Mouse (Mus musculus): ENCODE data around the gene Kpna1. TPM values are rescaled to one million over a fixed set of nuclear protein-coding genes. Genes with fewer than 3 reads are reported as not detected.
A peak's percentile ranks its signal among the peaks of the same experiment; 100 is the strongest.

Gene Kpna1
- polyA plus RNA-seq, 1 experiment from 2014 or later = 46.0 TPM

GRCm38 (mm10) chr16:35974021-35974420, 4.5 kb upstream of the Kpna1 start:
- Histone ChIP-seq H3K4me1 (ENCODE audit: control insufficient read depth in 2 of 2, insufficient read depth in 2 of 2, low read length in 2 of 2) (no peaks in the 10 kb centered on the region), H3K4me3 (ENCODE audit: control insufficient read depth in 1 of 2, insufficient read depth in 1 of 2, low read depth in 1 of 2, low read length in 2 of 2) (no peak overlapping the region), H3K4me2 (ENCODE audit: low read length) (no peak overlapping the region), H3K9me3 (ENCODE audit: control insufficient read depth, low read length) (no peaks in the 10 kb centered on the region), H3K27me3 (ENCODE audit: control insufficient read depth, insufficient read depth, low read length) (no peaks in the 10 kb centered on the region), H3K9ac (ENCODE audit: low read length) (no peak overlapping the region), H3K27ac (replicated peaks in 1 of 2; ENCODE audit: control insufficient read depth in 1 of 2, insufficient read depth in 1 of 2, low read depth in 2 of 2, low read length in 2 of 2) (no peak overlapping the region), H3K36me3 (ENCODE audit: control insufficient read depth, insufficient read depth, low read length) (peaks cover 31% of the 10 kb centered on the region)
- WGBS = 51% methylated on average over 1 of the region's 1 CpGs
- no peak for ATAC-seq (ENCODE audit: insufficient number of reproducible peaks, insufficient read depth, low FRiP score, low read depth)

DNA sequence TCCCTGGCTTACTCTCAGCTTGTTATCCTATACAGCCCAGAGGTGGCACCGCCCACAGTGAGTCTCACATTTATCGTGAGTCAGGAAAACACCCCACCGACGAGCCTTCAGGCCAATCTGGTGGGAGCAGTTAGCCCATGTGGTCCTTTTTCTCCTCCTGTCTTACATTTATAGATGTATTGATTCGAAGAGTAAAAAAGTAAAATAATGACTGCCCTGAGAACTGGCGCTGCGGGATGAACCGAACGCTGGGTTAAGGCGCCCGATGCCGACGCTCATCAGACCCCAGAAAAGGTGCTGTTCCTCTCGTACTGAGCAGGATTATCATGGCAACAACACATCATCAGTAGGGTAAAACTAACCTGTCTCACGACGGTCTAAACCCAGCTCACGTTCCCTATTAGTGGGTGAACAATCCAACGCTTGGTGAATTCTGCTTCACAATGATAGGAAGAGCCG, 2.8 kb downstream of the Kpna1 start:
- no peaks in the 10 kb centered on the region for H3K9me3 ChIP-seq (ENCODE audit: control insufficient read depth, low read length)
- no peak overlapping the region for H3K27ac ChIP-seq (replicated peaks in 1 of 2; ENCODE audit: control insufficient read depth in 1 of 2, insufficient read depth in 1 of 2, low read depth in 2 of 2, low read length in 2 of 2)
- no peak overlapping the region for H3K4me3 ChIP-seq (ENCODE audit: control insufficient read depth in 1 of 2, insufficient read depth in 1 of 2, low read depth in 1 of 2, low read length in 2 of 2)
- peak; percentile 98 for ATAC-seq (ENCODE audit: insufficient number of reproducible peaks, insufficient read depth, low FRiP score, low read depth)
- H3K4me1 ChIP-seq (ENCODE audit: control insufficient read depth in 2 of 2, insufficient read depth in 2 of 2, low read length in 2 of 2) = peaks cover 0 to 7% of the 10 kb centered on the region in 2 experiments; a peak in 1 of 4 replicates
- H3K9ac ChIP-seq (ENCODE audit: low read length) = no peak overlapping the region
- no peaks in the 10 kb centered on the region for H3K27me3 ChIP-seq (ENCODE audit: control insufficient read depth, insufficient read depth, low read length)
- no peak overlapping the region for H3K4me2 ChIP-seq (ENCODE audit: low read length)
- no peaks in the 10 kb centered on the region for H3K36me3 ChIP-seq (ENCODE audit: control insufficient read depth, insufficient read depth, low read length)
- WGBS = 43% methylated on average over 19 of the region's 19 CpGs

GRCm38 (mm10) chr16:35982506-35982901, 4.0 kb downstream of the Kpna1 start:
- 6% methylated on average over 15 of the region's 15 CpGs for WGBS
- peak overlapping the region; percentile 90 to 94; a peak in 3 of 4 replicates for H3K4me3 ChIP-seq (ENCODE audit: control insufficient read depth in 1 of 2, insufficient read depth in 1 of 2, low read depth in 1 of 2, low read length in 2 of 2)
- peak overlapping the region; percentile 97 for H3K9ac ChIP-seq (ENCODE audit: low read length)
- H3K27ac ChIP-seq (replicated peaks in 1 of 2; ENCODE audit: control insufficient read depth in 1 of 2, insufficient read depth in 1 of 2, low read depth in 2 of 2, low read length in 2 of 2) = peak overlapping the region; percentile 31 to 100; a peak in 2 of 4 replicates
- ATAC-seq (ENCODE audit: insufficient number of reproducible peaks, insufficient read depth, low FRiP score, low read depth) = no peak
- H3K4me2 ChIP-seq (ENCODE audit: low read length) = peak overlapping the region; percentile 78
- no peaks in the 10 kb centered on the region for H3K27me3 ChIP-seq (ENCODE audit: control insufficient read depth, insufficient read depth, low read length)
- H3K4me1 ChIP-seq (ENCODE audit: control insufficient read depth in 2 of 2, insufficient read depth in 2 of 2, low read length in 2 of 2) = peaks cover 0 to 12% of the 10 kb centered on the region in 2 experiments; a peak in 1 of 4 replicates
- no peaks in the 10 kb centered on the region for H3K9me3 ChIP-seq (ENCODE audit: control insufficient read depth, low read length)
- H3K36me3 ChIP-seq (ENCODE audit: control insufficient read depth, insufficient read depth, low read length) = no peaks in the 10 kb centered on the region

- H3K27ac ChIP-seq (replicated peaks in 1 of 2; ENCODE audit: control insufficient read depth in 1 of 2, insufficient read depth in 1 of 2, low read depth in 2 of 2, low read length in 2 of 2) = peak overlapping the region; percentile 94 to 100
- peak overlapping the region; percentile 97 for H3K9ac ChIP-seq (ENCODE audit: low read length)
- 0% methylated on average over 49 of the region's 54 CpGs for WGBS
- peaks cover 0 to 12% of the 10 kb centered on the region in 2 experiments; a peak in 1 of 4 replicates for H3K4me1 ChIP-seq (ENCODE audit: control insufficient read depth in 2 of 2, insufficient read depth in 2 of 2, low read length in 2 of 2)
- H3K27me3 ChIP-seq (ENCODE audit: control insufficient read depth, insufficient read depth, low read length) = no peaks in the 10 kb centered on the region
- H3K9me3 ChIP-seq (ENCODE audit: control insufficient read depth, low read length) = no peaks in the 10 kb centered on the region
- H3K4me2 ChIP-seq (ENCODE audit: low read length) = peak overlapping the region; percentile 78
- peak overlapping the region; percentile 90 to 94 for H3K4me3 ChIP-seq (ENCODE audit: control insufficient read depth in 1 of 2, insufficient read depth in 1 of 2, low read depth in 1 of 2, low read length in 2 of 2)
- ATAC-seq (ENCODE audit: insufficient number of reproducible peaks, insufficient read depth, low FRiP score, low read depth) = peak; percentile 87
- no peaks in the 10 kb centered on the region for H3K36me3 ChIP-seq (ENCODE audit: control insufficient read depth, insufficient read depth, low read length)
These were observed 4.5 kb downstream of the Kpna1 start for GRCm38 (mm10) chr16:35982902-35983516.

GRCm38 (mm10) chr16:35983517-35984101, 5.1 kb downstream of the Kpna1 start:
- H3K4me1 ChIP-seq (ENCODE audit: control insufficient read depth in 2 of 2, insufficient read depth in 2 of 2, low read length in 2 of 2) = peaks cover 0 to 12% of the 10 kb centered on the region in 2 experiments; a peak in 1 of 4 replicates
- H3K27ac ChIP-seq (replicated peaks in 1 of 2; ENCODE audit: control insufficient read depth in 1 of 2, insufficient read depth in 1 of 2, low read depth in 2 of 2, low read length in 2 of 2) = peak overlapping the region; percentile 94 to 100
- H3K4me2 ChIP-seq (ENCODE audit: low read length) = peak overlapping the region; percentile 78
- no peaks in the 10 kb centered on the region for H3K27me3 ChIP-seq (ENCODE audit: control insufficient read depth, insufficient read depth, low read length)
- no peaks in the 10 kb centered on the region for H3K9me3 ChIP-seq (ENCODE audit: control insufficient read depth, low read length)
- no peaks in the 10 kb centered on the region for H3K36me3 ChIP-seq (ENCODE audit: control insufficient read depth, insufficient read depth, low read length)
- peak overlapping the region; percentile 97 for H3K9ac ChIP-seq (ENCODE audit: low read length)
- under 1% methylated on average over 75 of the region's 86 CpGs for WGBS
- ATAC-seq (ENCODE audit: insufficient number of reproducible peaks, insufficient read depth, low FRiP score, low read depth) = peak; percentile 60
- peak overlapping the region; percentile 90 to 94 for H3K4me3 ChIP-seq (ENCODE audit: control insufficient read depth in 1 of 2, insufficient read depth in 1 of 2, low read depth in 1 of 2, low read length in 2 of 2)

DNA sequence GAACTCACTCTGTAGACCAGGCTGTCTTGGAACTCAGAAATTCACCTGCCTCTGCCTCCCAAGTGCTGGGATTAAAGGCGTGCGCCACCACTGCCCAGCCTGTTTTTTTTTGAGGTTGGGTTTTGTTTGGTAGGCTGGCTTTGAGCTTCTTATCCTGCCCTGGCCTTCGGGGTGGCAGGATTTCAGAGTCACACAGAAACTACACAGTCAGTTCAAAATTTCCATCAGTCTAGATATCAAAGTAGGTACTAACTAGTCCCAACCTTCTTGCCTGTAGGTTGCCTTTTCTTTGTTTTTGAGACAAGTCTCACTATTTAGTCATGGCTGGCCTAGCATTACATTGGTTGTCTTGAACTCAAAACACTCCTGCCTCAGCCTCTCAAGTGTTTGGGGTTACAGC, 5.9 kb downstream of the Kpna1 start:
- peak overlapping the region; percentile 90 to 94; a peak in 3 of 4 replicates for H3K4me3 ChIP-seq (ENCODE audit: control insufficient read depth in 1 of 2, insufficient read depth in 1 of 2, low read depth in 1 of 2, low read length in 2 of 2)
- 41% methylated on average over 3 of the region's 3 CpGs for WGBS

GRCm38 (mm10) chr16:35987930-35988329, 9.4 kb downstream of the Kpna1 start:
- no peak overlapping the region for H3K4me3 ChIP-seq (ENCODE audit: control insufficient read depth in 1 of 2, insufficient read depth in 1 of 2, low read depth in 1 of 2, low read length in 2 of 2)
- WGBS = 76% methylated on average over 1 of the region's 1 CpGs

More for the DNA sequence above, 5.9 kb downstream of the Kpna1 start:
- H3K4me1 ChIP-seq (ENCODE audit: control insufficient read depth in 2 of 2, insufficient read depth in 2 of 2, low read length in 2 of 2) = peaks cover 0 to 12% of the 10 kb centered on the region in 2 experiments; a peak in 1 of 4 replicates
- H3K36me3 ChIP-seq (ENCODE audit: control insufficient read depth, insufficient read depth, low read length) = no peaks in the 10 kb centered on the region
- no peaks in the 10 kb centered on the region for H3K9me3 ChIP-seq (ENCODE audit: control insufficient read depth, low read length)
- peak overlapping the region; percentile 97 for H3K9ac ChIP-seq (ENCODE audit: low read length)
- peak overlapping the region; percentile 94 to 100; a peak in 2 of 4 replicates for H3K27ac ChIP-seq (replicated peaks in 1 of 2; ENCODE audit: control insufficient read depth in 1 of 2, insufficient read depth in 1 of 2, low read depth in 2 of 2, low read length in 2 of 2)
- peak overlapping the region; percentile 78 for H3K4me2 ChIP-seq (ENCODE audit: low read length)
- no peaks in the 10 kb centered on the region for H3K27me3 ChIP-seq (ENCODE audit: control insufficient read depth, insufficient read depth, low read length)
- no peak for ATAC-seq (ENCODE audit: insufficient number of reproducible peaks, insufficient read depth, low FRiP score, low read depth)

More at GRCm38 (mm10) chr16:35987930-35988329, 9.4 kb downstream of the Kpna1 start:
- H3K4me2 ChIP-seq (ENCODE audit: low read length) = no peak overlapping the region
- peaks cover 0 to 16% of the 10 kb centered on the region in 2 experiments; a peak in 2 of 4 replicates for H3K4me1 ChIP-seq (ENCODE audit: control insufficient read depth in 2 of 2, insufficient read depth in 2 of 2, low read length in 2 of 2)
- no peak overlapping the region for H3K9ac ChIP-seq (ENCODE audit: low read length)
- ATAC-seq (ENCODE audit: insufficient number of reproducible peaks, insufficient read depth, low FRiP score, low read depth) = no peak
- no peaks in the 10 kb centered on the region for H3K27me3 ChIP-seq (ENCODE audit: control insufficient read depth, insufficient read depth, low read length)
- no peaks in the 10 kb centered on the region for H3K9me3 ChIP-seq (ENCODE audit: control insufficient read depth, low read length)
- H3K27ac ChIP-seq (replicated peaks in 1 of 2; ENCODE audit: control insufficient read depth in 1 of 2, insufficient read depth in 1 of 2, low read depth in 2 of 2, low read length in 2 of 2) = no peak overlapping the region
- H3K36me3 ChIP-seq (ENCODE audit: control insufficient read depth, insufficient read depth, low read length) = no peaks in the 10 kb centered on the region
